Mouse (Mus musculus) cerebellum, postnatal 10 days (tissue): Measurements from ENCODE around the gene Daxx.

Experiments used
- DNase-seq, 2 experiments: peaks; one replicate each; pipeline ENCODE4 v3.0.0; 2021; ENCODE audit warnings: mixed read lengths in 2 of 2

Daxx gene

GRCm38 (mm10) chr17:33921361-33921760 is 12.1 kb downstream of the Daxx start:
- no peak for DNase-seq

- peak; percentile 66 to 82 for DNase-seq
Observed at GRCm38 (mm10) chr17:33924577-33925283, 15.5 kb downstream of the Daxx start.

- DNase-seq = no peak
Observed at GRCm38 (mm10) chr17:33925406-33926116, 16.3 kb downstream of the Daxx start.

GRCm38 (mm10) chr17:33926207-33926932 is 17.2 kb downstream of the Daxx start:
- peak; percentile 39 to 44 for DNase-seq

- DNase-seq = no peak
Observed at GRCm38 (mm10) chr17:33928251-33928947, 19.2 kb downstream of the Daxx start.

- DNase-seq = peak; percentile 98 to 99
Observed at GRCm38 (mm10) chr17:33929371-33930279, 20.4 kb downstream of the Daxx start, which contains the start of gene Rgl2. Gene Rgl2 (plus strand): TSS chr17:33929543.

- peak; percentile 68 for DNase-seq
Observed at GRCm38 (mm10) chr17:33930280-33931158, 21.3 kb downstream of the Daxx start.

GRCm38 (mm10) chr17:33931159-33931866 is 22.1 kb downstream of the Daxx start:
- no peak for DNase-seq

GRCm38 (mm10) chr17:33931947-33932346 is 22.7 kb downstream of the Daxx start:
- DNase-seq = peak in 1 of 2 experiments; percentile 10

GRCm38 (mm10) chr17:33932448-33932847 is 23.2 kb downstream of the Daxx start:
- DNase-seq = no peak

- DNase-seq = no peak
Observed at GRCm38 (mm10) chr17:33932970-33933369, 23.8 kb downstream of the Daxx start.

GRCm38 (mm10) chr17:33935422-33936055 is 26.3 kb downstream of the Daxx start:
- DNase-seq = no peak

GRCm38 (mm10) chr17:33936993-33937392 is 27.8 kb downstream of the Daxx start:
- DNase-seq = peak in 1 of 2 experiments; percentile 19

- no peak for DNase-seq
Observed at GRCm38 (mm10) chr17:33938783-33939182, 29.6 kb downstream of the Daxx start.

- peak; percentile 91 to 93 for DNase-seq
Observed at GRCm38 (mm10) chr17:33940206-33940805, 31.1 kb downstream of the Daxx start, which contains the start of the genes Pfdn6 and Wdr46. Gene Pfdn6 (minus strand): TSS chr17:33940343. Gene Wdr46 (plus strand): TSS chr17:33940660.

- peak in 1 of 2 experiments; percentile 43 for DNase-seq
Observed at GRCm38 (mm10) chr17:33940981-33941380, 31.8 kb downstream of the Daxx start.

- DNase-seq = no peak
Observed at GRCm38 (mm10) chr17:33941381-33941780, 32.2 kb downstream of the Daxx start.

GRCm38 (mm10) chr17:33943454-33943853 is 34.2 kb downstream of the Daxx start:
- no peak for DNase-seq
